Mouse (Mus musculus) intestine, postnatal 0 days (tissue): ENCODE data around the gene Sppl2a. TPM values are rescaled to one million over a fixed set of nuclear protein-coding genes. Genes with fewer than 3 reads are reported as not detected.

Experiments used
- ATAC-seq: fragments of 200-750 bp; cut with Nextera tagmentation; 2 replicates; pipeline ENCODE4 v1.8.0; 2017; ENCODE audit warnings: mild to moderate bottlenecking, moderate TSS enrichment, moderate library complexity
- H3K27ac ChIP-seq: fragments of 300-500 bp; sonication (generic); 2 replicates; pipeline ENCODE4 v1.5.1; 2014; ENCODE audit warnings: mild to moderate bottlenecking, low read depth, low read length, moderate library complexity
- H3K27me3 ChIP-seq: fragments of 300-500 bp; sonication (generic); replicated peaks from 2 replicates; pipeline ENCODE4 v1.6.1; 2014; ENCODE audit warnings: low read length, mixed read lengths; ENCODE audit not compliant: control insufficient read depth, insufficient read depth
- H3K36me3 ChIP-seq: fragments of 300-500 bp; sonication (generic); 2 replicates; pipeline ENCODE4 v1.6.1; 2014; ENCODE audit warnings: mild to moderate bottlenecking, moderate library complexity; ENCODE audit not compliant: control insufficient read depth, insufficient read depth
- H3K4me1 ChIP-seq: fragments of 300-500 bp; sonication (generic); replicated peaks from 2 replicates; pipeline ENCODE4 v1.6.1; 2014; ENCODE audit warnings: antibody characterized with exemption, low read length, mixed read lengths; ENCODE audit not compliant: control insufficient read depth, insufficient read depth
- H3K4me2 ChIP-seq: fragments of 300-500 bp; sonication (generic); replicated peaks from 2 replicates; pipeline ENCODE4 v1.6.1; 2014; ENCODE audit warnings: low read depth, mild to moderate bottlenecking, moderate library complexity
- H3K4me3 ChIP-seq: fragments of 300-500 bp; sonication (generic); 2 replicates; pipeline ENCODE4 v1.5.1; 2014; ENCODE audit warnings: low read depth, low read length
- H3K9ac ChIP-seq: fragments of 300-500 bp; sonication (generic); 2 replicates; pipeline ENCODE4 v1.6.1; 2014; ENCODE audit warnings: mild to moderate bottlenecking, low read depth, low read length
- H3K9me3 ChIP-seq: fragments of 300-500 bp; sonication (generic); 2 replicates; pipeline ENCODE4 v1.6.1; 2016; ENCODE audit warnings: mixed run types; ENCODE audit not compliant: control insufficient read depth
- CTCF ChIP-seq: sonication (generic); IDR thresholded peaks from 2 replicates; pipeline ENCODE4 v1.5.1; 2016; ENCODE audit warnings: low read depth, mild to moderate bottlenecking, control low read depth, antibody characterized with exemption, moderate library complexity
- WGBS: fragments of 180-500 bp; shearing (Covaris S2); extraction: QIAGEN DNeasy Blood & Tissue Kit; methylation state at CpG from one replicate; pipeline ENCODE4 v1.1.7; 2014; 5-methylcytosine and 5-hydroxymethylcytosine counted together
- microRNA-seq: library from miRNA; unstranded; fragments of <30 nt; microRNA quantifications from one replicate; pipeline ENCODE4, GENCODE M21; 2016
- polyA plus RNA-seq: library from polyadenylated mRNA; unstranded; fragments of >200 nt; fragmentation: Nextera tagmentation; extraction: Ambion mirVana; gene quantifications from 2 replicates; pipeline ENCODE4 v1.2.1, GENCODE M21; 2015

The Sppl2a gene
- polyA plus RNA-seq, 1 experiment from 2014 or later = 87.4 TPM

DNA sequence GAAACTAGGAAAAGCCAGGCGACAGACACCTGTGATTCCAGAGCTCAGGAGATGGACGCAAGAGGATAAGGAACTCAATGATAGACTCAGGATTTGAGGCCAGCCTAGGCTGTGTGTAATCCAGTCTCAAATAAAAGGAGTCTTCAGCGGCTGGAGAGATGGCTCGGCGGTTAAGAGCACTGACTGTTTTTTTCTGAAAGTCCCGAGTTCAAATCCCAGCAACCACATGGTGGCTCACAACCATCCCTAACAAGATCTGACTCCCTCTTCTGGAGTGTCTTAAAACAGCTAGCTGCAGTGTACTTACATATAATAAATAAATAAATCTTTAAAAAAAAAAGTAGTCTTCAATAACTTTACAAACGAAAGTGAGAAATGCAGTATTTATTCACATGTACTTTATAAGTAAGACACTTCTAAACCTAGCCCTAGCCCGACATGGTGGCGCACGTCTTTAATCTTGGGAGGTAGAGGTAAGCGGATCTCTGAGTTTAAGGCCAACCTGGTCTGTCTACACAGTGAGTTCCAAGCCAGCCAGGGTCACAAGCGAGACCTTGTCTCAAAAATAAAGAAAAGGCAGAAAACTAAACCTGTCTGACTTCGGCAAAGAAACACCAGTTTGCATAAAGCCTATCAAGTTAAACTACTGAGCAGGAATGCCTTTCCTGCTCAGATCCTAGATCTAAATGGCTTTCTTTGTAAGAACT is 58.1 kb downstream of the Sppl2a start:
- WGBS = 17% methylated on average over 13 of the region's 13 CpGs
- ATAC-seq = no peak
- Histone ChIP-seq H3K27me3 (no peaks in the 10 kb centered on the region), H3K9ac (peak overlapping the region; percentile 80), H3K4me2 (peak overlapping the region; percentile 75), H3K27ac (peak overlapping the region; percentile 96), H3K4me1 (peaks cover 3% of the 10 kb centered on the region; the same call in 1 of the 2 replicates), H3K4me3 (peak overlapping the region; percentile 77), H3K36me3 (no peaks in the 10 kb centered on the region), H3K9me3 (no peaks in the 10 kb centered on the region)
- TF ChIP-seq CTCF = peak; percentile 28; the same call in 1 of the 2 replicates

DNA sequence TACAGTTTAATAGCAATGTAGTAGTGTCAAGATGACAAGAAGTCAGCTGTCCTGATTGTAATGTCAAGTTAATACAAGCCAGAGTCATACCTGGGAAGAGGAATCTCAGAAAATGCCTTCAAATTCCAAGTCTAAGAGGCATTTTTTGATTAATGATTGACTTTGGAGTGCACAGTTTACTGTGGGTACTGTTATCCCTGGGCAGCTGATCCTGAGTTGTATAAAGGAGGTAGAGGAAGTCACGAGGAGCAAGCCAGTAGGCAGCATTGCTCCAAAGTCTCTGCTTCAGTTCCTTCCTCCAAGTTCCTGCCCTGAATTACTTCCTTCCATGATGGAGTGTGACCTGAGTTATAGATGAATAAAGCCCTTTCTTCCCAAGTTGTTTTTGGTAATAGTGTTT is 66.7 kb downstream of the Sppl2a start:
- Histone ChIP-seq H3K27me3 (no peaks in the 10 kb centered on the region), H3K27ac (peak overlapping the region; percentile 76; the same call in 1 of the 2 replicates), H3K4me2 (peak overlapping the region; percentile 38; the same call in 1 of the 2 replicates), H3K36me3 (no peaks in the 10 kb centered on the region), H3K9ac (no peak overlapping the region), H3K4me1 (peaks cover 8% of the 10 kb centered on the region; the same call in 1 of the 2 replicates), H3K4me3 (no peak overlapping the region), H3K9me3 (no peaks in the 10 kb centered on the region)
- no peak for TF ChIP-seq CTCF
- peak; percentile 94 for ATAC-seq
- WGBS = 29% methylated on average over 1 of the region's 1 CpGs

DNA sequence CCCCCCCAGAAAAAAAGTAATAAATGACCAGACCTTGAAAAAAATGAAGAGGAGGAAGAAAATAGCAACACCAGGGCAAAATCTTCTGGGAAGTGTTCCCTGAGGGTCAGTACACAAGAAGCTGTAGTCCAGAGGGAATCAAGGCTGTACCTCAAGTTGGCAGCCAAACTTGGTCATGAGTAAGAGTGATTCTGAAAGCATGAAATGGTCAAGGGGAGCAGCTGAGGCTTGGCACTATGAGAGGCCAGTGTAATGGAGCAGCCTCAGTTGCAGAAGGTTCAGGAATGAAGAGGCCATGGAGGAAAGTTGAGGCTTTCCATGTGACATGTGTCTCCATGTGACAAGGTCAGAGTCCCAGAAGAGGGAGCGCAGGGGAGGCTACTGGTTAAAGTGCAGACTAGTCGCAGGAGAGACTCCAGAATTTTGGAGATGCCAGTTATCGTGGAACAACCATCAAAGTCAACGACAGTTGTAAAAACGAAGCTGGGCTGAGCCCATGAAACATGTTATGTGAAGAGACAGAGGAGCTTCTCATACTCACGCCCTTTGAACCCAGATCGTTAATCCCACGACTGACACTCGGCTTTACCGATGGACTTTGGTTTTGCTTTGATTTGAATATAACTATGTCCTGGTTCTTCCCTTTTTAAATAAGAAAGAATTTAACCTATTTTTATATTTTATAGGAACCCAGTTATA is 67.4 kb downstream of the Sppl2a start:
- ATAC-seq = peak; percentile 86
- Histone ChIP-seq H3K4me1 (peaks cover 8% of the 10 kb centered on the region; the same call in 1 of the 2 replicates), H3K4me2 (peak overlapping the region; percentile 38), H3K36me3 (no peaks in the 10 kb centered on the region), H3K9me3 (no peaks in the 10 kb centered on the region), H3K27me3 (no peaks in the 10 kb centered on the region), H3K9ac (no peak overlapping the region), H3K27ac (peak overlapping the region; percentile 76), H3K4me3 (no peak overlapping the region)
- no peak for TF ChIP-seq CTCF
- 46% methylated on average over 10 of the region's 10 CpGs for WGBS

DNA sequence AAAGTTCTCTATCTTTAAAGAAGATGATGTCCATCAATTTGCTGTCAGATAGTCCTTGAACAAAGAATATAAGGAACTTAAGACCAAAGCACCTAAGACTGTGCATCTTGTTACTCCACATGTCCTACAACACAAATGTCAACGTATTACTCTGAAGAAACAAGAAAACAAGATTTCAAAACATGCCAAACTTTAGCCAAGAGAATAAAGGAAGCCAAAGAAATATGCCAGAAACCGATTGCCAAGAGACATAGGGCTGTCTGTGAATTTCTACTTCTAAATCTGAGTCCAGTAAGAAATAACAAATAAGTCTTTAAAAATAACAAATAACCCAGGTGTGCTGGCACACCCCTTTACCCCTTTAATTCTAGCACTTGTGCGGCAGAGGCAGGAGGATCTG is 68.0 kb downstream of the Sppl2a start:
- no peaks in the 10 kb centered on the region for H3K9me3 ChIP-seq
- H3K36me3 ChIP-seq = no peaks in the 10 kb centered on the region
- peak overlapping the region; percentile 76 for H3K27ac ChIP-seq
- no peaks in the 10 kb centered on the region for H3K27me3 ChIP-seq
- H3K4me1 ChIP-seq = peaks cover 8% of the 10 kb centered on the region; the same call in 1 of the 2 replicates
- TF ChIP-seq CTCF = no peak
- WGBS = 82% methylated on average over 3 of the region's 3 CpGs
- ATAC-seq = no peak
- no peak overlapping the region for H3K4me3 ChIP-seq
- no peak overlapping the region for H3K9ac ChIP-seq
- H3K4me2 ChIP-seq = peak overlapping the region; percentile 38

- TF ChIP-seq CTCF = no peak
- no peak overlapping the region for H3K27ac ChIP-seq
- peaks cover 51% of the 10 kb centered on the region for H3K36me3 ChIP-seq
- H3K4me3 ChIP-seq = no peak overlapping the region
- H3K9ac ChIP-seq = no peak overlapping the region
- no peaks in the 10 kb centered on the region for H3K4me1 ChIP-seq
- ATAC-seq = no peak
- H3K27me3 ChIP-seq = no peaks in the 10 kb centered on the region
- no peak overlapping the region for H3K4me2 ChIP-seq
- 79% methylated on average over 4 of the region's 4 CpGs for WGBS
- no peaks in the 10 kb centered on the region for H3K9me3 ChIP-seq
Measured at GRCm38 (mm10) chr2:126844751-126845150, 88.3 kb downstream of the Sppl2a start.

Small RNAs within 50 kb of the gene (microRNA-seq; reads per million reads assigned to microRNA genes)
- not detected for gene Mir3473g

Other genes starting within 250 kb of the Sppl2a start
- 17.7 and 18.0 TPM in 2 replicates for gene Usp8, start 225.9 kb downstream of the Sppl2a start, polyA plus RNA-seq
- 2.0 and 2.3 TPM in 2 replicates for gene Usp50, start 149.8 kb downstream of the Sppl2a start, polyA plus RNA-seq
- 34.6 and 35.3 TPM in 2 replicates for gene Trpm7, start 57.0 kb downstream of the Sppl2a start, polyA plus RNA-seq
- gene Ap4e1, start 75.5 kb upstream of the Sppl2a start, polyA plus RNA-seq = 2.3 and 3.2 TPM in 2 replicates
- gene Blvra, start 137.4 kb upstream of the Sppl2a start, polyA plus RNA-seq = 64.3 and 71.5 TPM in 2 replicates
- gene Ncaph, start 200.7 kb upstream of the Sppl2a start, polyA plus RNA-seq = 14.0 and 15.1 TPM in 2 replicates
- 21.2 and 22.7 TPM in 2 replicates for gene Itpripl1, start 210.2 kb upstream of the Sppl2a start, polyA plus RNA-seq